ENCODE assay signal across 27 mouse cellular contexts in genomic region chr13:92051216-92051615, GRCm38 (mm10).
DNase-seq lines count a peak whose midpoint lies in the region; ATAC-seq lines count a peak whose summit lies in the region.
"Had no signal": no experiment of that assay in that cellular context is flagged by ENCODE, and none has a peak within 500 bp of the region (broad histone marks: within the 10 kb centered on the region; RNA-seq: fewer than 3 reads in every experiment).

No protein-coding gene starts in this region.

- no peak for DNase-seq in limb, embryonic 10.5 days (ENCODE audit: low spot score)
- DNase-seq in retina, postnatal 1 day, result peak; percentile 66
- no peak for DNase-seq in retina, embryonic 14.5 days (ENCODE audit: low spot score)
- DNase-seq in mesoderm, embryonic 11.5 days (ENCODE audit: low read depth, low spot score), result peak; percentile 30
- DNase-seq in cerebellum, adult 8-10 months, result no peak
- DNase-seq: adrenal gland, adult 8-10 months; adrenal gland, postnatal 14 days; adrenal gland, postnatal 36 days; B cell, adult 2 months; cerebellum, adult 11-12 months; cerebellum, adult 2 months; cerebellum, adult 9-11 months; cerebellum, postnatal 14 days; cerebellum, postnatal 36 days had no signal

- H3K27me3 ChIP-seq in limb, embryonic 12.5 days, result no peaks in the 10 kb centered on the region
- H3K27me3 ChIP-seq in limb, embryonic 10.5 days (ENCODE audit: low read depth, poor library complexity, severe bottlenecking), result no peaks in the 10 kb centered on the region
- H3K27me3 ChIP-seq: CH12.LX; embryonic facial prominence, embryonic 13.5 days; embryonic facial prominence, embryonic 15.5 days; forebrain, embryonic 12.5 days; Patski had no signal

- H3K27ac ChIP-seq in limb, embryonic 12.5 days, result no peak overlapping the region
- no peak overlapping the region for H3K27ac ChIP-seq in limb, embryonic 10.5 days
- H3K27ac ChIP-seq: embryonic facial prominence, embryonic 13.5 days; embryonic facial prominence, embryonic 15.5 days; forebrain, embryonic 10.5 days; forebrain, embryonic 12.5 days had no signal

- no peak overlapping the region for H3K4me3 ChIP-seq in limb, embryonic 12.5 days (replicated peaks)
- H3K4me3 ChIP-seq in limb, embryonic 10.5 days, result no peak overlapping the region
- H3K4me3 ChIP-seq: embryonic facial prominence, embryonic 13.5 days; embryonic facial prominence, embryonic 15.5 days; erythroblast, embryonic 14.5 days; forebrain, embryonic 10.5 days; forebrain, embryonic 12.5 days had no signal

- H3K9ac ChIP-seq in limb, embryonic 12.5 days (replicated peaks), result no peak overlapping the region
- H3K9ac ChIP-seq: embryonic facial prominence, embryonic 13.5 days; embryonic facial prominence, embryonic 15.5 days; forebrain, embryonic 12.5 days had no signal

- 0 out of 2 replicates have a peak, but pooled peaks have one; percentile 26 for ATAC-seq in limb, embryonic 12.5 days (ENCODE audit: insufficient number of reproducible peaks, insufficient read depth, low FRiP score, low TSS enrichment, low read depth)
- ATAC-seq: activated CD4-positive, CD25-positive, alpha-beta regulatory T cell, adult 4 months; CD4-positive, CD25-positive, alpha-beta regulatory T cell, adult 4 months; forebrain, embryonic 14.5 days; forebrain, embryonic 16.5 days; Patski had no signal

- no peaks in the 10 kb centered on the region for H3K4me1 ChIP-seq in limb, embryonic 12.5 days (replicated peaks)
- H3K4me1 ChIP-seq in limb, embryonic 10.5 days, result 0 out of 2 replicates have a peak, but pooled peaks cover 2% of the 10 kb centered on the region
- H3K4me1 ChIP-seq: embryonic facial prominence, embryonic 13.5 days; embryonic facial prominence, embryonic 15.5 days; forebrain, embryonic 10.5 days; forebrain, embryonic 12.5 days had no signal

- H3K4me2 ChIP-seq in limb, embryonic 12.5 days, result no peak overlapping the region
- H3K4me2 ChIP-seq: embryonic facial prominence, embryonic 13.5 days; embryonic facial prominence, embryonic 15.5 days; forebrain, embryonic 12.5 days had no signal

- H3K36me3 ChIP-seq in limb, embryonic 12.5 days, result no peaks in the 10 kb centered on the region
- no peaks in the 10 kb centered on the region for H3K36me3 ChIP-seq in limb, embryonic 10.5 days
- H3K36me3 ChIP-seq: embryonic facial prominence, embryonic 13.5 days; embryonic facial prominence, embryonic 15.5 days; forebrain, embryonic 10.5 days; forebrain, embryonic 12.5 days; G1E had no signal

- 0 out of 2 replicates have a peak, but pooled peaks cover 5% of the 10 kb centered on the region for H3K9me3 ChIP-seq in limb, embryonic 12.5 days
- H3K9me3 ChIP-seq in limb, embryonic 10.5 days (replicated peaks), result no peaks in the 10 kb centered on the region
- H3K9me3 ChIP-seq: embryonic facial prominence, embryonic 13.5 days; embryonic facial prominence, embryonic 15.5 days; forebrain, embryonic 10.5 days; forebrain, embryonic 12.5 days; G1E had no signal

- WGBS in limb, embryonic 12.5 days, result 69% methylated on average over 3 of the region's 3 CpGs
- WGBS in limb, embryonic 10.5 days, result 74% methylated on average over 3 of the region's 3 CpGs

Comparison
In these comparisons a context has a peak if more than half of its experiments do, and no peak if none do; other contexts are left out.
1. DNase-seq: peak in retina, postnatal 1 day (single experiment) and mesoderm, embryonic 11.5 days (single experiment); none in limb, embryonic 10.5 days (single experiment), retina, embryonic 14.5 days (single experiment) and cerebellum, adult 8-10 months (single experiment).